Mouse (Mus musculus) ovary, postnatal 10 days (tissue): Measurements from ENCODE around the gene Isy1.

Experiments
- DNase-seq: peaks from one replicate; pipeline ENCODE4 v3.0.0; 2022; ENCODE audit warnings: low spot score

Gene Isy1

DNA sequence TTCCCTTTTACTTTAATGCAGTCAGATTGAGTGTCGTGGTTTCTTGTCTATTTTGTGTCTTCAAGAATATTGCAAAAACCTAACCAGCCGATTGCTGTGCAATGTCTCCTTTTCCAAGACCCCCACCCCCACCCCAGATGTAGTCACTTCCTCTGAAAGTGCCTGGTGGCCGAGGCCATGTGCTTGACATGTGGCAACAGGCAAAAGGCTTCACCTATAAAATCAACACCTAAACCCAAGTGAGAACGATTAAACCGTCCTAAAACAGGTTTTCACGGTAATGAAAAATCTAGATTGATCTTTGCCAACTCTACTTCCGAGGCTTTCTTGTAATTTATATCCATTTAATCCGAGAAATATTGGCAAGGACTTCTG, 11.2 kb upstream of the Isy1 start:
- no peak for DNase-seq

DNA sequence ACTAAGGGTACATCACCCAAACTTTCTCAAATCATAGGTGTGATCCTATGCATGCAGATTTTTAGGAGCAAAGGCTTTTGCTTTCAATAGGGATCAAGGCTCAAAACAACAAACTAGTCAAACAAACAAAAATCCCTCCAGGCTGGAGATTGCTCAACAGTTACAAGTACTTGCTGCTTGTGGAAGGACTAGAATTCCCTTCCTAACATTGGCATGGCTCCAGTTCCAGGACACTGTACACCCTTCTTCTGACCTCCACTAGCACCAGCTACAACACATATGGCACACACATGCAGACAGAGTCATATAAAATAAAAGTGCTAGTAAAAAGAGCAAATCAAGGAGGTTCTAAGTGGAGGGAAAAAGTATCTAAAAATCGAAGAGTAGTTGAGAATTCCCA, 8.2 kb upstream of the Isy1 start:
- DNase-seq, result no peak

DNA sequence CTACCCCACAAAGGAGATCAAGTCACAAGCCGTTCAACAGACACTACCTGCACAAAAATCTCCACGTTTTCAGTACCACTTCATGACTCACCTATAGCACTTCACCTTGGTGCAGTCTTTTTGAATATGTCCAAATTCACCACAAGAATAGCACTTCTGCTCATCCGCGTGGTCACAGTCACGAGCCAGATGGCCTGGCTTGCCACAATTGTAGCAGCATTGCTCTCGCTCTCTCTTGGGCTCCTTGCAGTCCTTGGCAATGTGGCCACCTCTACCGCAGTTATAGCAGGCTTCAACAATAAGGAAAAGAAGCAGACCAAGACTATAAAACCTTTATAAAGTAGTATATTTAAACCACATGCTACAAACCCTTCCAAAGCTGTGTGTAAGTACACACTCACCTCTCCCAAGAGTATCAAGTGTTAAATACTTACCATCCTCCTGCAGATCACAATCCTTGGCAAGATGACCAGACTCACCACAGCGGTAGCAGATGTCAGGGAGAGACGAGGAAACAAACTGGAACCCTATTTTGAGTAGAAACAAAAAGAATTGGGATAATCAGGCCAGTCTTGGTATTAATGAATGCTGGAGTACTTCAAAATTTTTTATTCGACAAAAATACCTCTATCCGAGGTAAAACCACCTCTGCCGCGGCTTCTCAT, 6.6 kb upstream of the Isy1 start:
- no peak for DNase-seq

DNA sequence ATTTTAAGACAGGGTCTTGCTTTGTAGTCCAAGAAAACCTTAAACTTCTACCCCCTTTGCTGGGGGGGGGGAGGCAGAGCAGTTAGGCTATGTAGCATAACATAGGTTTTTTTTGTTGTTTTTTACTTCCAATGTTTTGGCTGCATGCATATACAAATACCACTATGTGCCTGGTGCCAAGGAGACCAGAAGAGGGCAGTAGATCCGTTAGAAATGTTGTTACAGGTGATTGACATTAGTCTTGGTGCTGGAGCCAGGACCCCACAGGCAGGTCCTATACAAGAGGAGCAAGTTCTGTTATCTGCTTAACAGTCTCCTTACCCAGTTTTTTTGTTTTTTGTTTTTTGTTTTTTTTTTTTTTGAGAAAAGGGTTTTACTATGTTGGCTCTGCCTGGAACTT, 3.7 kb upstream of the Isy1 start:
- no peak for DNase-seq

DNA sequence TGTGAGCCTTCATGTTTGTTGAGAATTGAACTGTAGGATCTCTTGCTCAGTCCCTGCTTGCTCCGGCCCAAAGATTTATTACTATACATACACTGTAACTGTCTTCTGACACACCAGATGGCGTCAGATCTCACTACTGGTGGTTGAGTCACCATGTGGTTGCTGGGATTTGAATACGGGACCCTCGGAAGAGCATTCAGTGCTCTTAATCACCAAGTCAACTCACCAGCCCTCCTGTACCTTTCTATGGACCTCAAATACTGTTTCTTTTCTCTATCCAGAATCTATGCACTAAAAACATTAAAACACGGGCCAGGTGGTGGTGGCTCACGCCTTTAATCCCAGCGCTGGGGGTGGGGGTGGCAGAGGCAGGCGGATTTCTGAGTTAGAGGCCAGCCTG, 3.0 kb upstream of the Isy1 start:
- no peak for DNase-seq

DNA sequence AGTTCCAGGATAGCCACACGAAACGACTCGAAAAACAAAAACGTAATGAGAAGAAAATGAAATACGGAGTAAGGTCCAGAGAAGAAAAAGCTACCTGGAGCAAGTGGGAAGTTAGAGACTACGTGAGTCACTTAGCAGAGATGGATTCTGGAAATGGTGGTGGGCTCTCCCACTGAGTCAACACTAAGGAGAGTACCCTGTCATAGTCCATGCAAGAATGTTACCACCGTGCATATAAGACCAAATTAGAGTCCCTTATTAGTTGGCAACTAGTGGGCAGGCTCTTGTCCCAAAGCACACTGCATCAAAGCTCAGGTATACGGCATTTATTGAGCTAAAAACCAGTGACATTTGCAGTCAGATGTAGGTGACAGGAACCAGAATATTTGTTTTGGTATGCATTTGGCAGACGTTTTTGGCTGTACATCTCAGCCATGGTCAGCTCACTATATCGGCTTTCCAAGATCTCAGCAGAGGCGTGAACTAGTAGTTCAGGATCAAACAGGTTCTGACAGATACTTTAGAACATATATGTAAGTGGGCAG, 1.3 kb upstream of the Isy1 start:
- DNase-seq, result no peak

DNA sequence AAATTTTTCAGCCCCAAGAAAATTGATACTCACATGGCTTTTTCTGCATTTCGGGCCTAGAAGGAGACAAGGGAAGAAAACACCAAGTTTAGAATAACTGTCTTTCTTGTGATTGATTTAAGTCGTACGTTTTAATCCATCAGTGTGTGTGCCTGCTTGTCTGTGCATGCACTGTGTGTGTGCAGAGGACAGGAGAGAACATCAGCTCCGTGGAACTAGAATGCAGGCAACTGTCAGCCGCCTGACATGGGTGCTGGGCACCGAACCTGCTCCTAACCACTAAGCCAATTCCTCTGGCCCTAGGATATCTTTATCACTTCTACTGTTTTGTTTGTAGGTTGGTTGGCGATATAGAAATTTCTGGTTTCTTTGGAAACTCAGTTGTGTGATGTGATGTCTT, 2.9 kb downstream of the Isy1 start, which contains the start of gene Gm45140:
TSS of gene Gm45140 (minus strand) at position 101 of the 400 bp plus-strand sequence.
- DNase-seq, result no peak

DNA sequence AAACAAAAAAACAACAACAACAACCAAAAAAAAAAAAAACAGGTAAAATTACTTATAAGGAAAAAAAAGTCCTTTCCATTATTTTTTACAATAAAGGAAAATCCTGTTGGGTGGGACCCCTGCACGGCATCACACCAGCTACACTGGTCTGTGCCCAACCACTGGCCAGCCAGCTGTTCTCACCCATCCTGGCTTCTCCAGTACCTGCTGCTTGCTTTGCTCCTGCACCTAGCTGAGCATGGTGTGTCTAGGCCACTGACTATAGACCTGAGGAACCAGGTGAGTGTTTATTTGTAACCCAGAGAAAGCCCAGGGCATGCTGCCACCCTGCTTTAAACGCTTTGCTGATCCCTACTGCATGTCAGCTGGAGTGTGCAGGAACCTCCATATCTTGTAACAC, 18.2 kb downstream of the Isy1 start:
- DNase-seq, result no peak

DNA sequence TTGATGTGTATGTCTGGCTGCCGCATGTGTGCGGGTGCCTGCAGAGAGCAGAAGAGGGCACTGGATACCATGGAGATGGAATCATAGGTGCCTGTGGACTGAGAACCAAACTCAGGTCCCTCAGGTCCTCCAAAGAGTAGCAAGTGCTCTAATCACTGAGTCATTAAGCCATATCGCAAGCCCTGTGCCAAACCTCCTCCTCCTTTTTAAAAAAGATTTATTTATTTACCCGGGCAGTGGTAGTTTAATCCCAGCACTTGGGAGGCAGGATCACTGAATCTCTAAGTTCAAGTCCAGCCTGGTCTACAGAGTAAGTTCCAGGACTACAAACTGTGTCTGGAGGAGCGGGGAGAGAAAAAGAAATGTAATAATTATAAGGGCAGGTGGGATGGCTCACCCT, 24.1 kb downstream of the Isy1 start:
- DNase-seq, result no peak

DNA sequence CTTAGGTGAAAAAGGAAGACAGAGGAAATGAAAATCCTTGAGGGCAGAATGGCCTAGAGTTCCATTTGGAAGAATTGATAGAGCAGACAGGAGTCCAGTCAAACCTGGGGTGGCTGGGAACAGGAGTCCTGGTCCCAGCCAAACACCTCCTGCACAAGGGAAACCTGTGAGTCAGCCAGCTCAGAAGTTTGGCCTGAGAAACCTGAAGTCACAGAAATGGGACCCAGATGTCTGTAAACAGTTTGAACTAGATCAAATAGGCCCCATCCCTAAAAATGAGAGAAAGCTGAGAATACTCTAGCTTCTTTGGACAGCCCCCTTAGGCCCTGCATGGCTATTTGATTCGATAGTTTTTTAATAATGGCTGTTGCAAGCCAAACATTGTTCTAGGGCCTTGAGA, 25.9 kb downstream of the Isy1 start:
- no peak for DNase-seq

DNA sequence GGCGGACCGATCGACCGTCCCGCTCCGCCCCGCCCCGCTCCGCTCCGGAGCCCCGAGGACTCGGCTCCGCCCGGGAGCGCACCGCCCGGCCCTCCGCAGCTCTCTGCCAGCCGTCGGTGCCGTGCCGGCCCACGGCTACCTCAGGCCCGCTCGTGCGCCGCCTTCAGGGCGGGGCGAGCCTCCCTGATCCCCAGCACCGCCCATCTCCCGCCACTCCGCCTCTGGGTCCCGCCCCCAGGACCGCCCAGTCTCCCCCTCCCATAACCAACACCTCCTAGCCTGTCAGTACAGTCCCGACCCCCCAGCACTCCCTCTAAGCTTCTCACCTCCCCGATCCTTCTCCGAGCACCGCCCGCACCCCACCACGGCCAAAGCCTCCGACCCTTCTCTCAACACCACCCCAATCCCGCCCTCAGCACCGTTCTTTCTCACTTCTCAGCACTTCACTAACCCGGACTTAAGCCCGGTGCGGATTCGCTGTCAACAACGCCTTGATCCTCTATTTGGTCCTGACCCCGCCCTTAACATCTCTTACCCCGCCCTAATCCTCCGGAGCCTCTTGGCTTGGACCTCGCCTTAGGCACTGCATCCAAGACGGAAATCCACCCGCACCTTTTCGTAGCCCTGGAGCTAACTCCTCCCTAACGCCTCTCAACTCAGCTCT, 26.8 kb downstream of the Isy1 start, which contains the start of gene Rab43:
TSS of gene Rab43 (minus strand) at position 490 of the 664 bp plus-strand sequence.
- peak; percentile 83 for DNase-seq

DNA sequence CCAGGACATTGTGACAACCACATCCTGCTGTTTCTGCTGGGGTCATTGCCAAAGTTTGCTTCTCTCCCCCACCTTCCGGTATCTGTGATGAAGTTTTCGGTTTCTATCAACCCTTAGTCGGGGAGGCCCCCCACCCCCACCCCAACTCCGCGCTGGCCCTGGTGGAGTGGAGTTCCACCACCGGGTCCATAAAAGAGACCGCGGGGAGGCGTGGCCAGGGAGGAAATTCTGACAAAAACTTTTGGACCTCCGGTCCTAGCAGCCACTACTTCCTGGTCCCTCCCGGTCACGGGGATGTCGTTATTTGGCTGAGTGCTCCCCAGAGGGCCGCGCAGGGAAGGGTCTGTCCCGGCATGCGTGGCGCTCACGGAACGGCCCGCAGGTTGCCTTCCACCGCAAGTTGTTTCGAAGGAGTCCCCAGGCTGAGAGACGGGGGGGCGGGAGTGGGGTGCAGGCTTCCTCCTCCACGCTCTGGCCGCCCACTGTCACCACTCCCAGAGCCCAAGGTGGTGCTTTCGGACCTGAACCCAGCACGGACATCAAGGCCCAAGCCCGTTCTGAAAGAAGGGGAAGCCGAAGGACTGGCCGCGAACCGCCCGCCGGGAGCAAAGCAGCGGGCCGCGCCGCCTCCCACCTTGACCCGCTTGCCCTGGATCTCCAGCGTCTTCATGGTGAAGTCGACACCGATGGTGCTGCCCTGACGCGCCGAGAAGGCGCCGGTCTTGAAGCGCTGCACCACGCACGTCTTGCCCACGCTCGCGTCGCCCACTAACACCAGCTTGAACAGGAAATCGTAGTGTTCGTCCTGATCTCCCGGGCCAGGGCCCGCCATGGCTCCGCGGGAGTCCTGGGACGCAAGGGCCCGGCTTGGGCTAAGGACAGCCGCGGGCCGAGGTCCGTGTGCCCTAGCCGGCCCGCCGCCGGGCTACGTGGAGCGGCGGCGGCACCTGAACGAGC, 27.6 kb downstream of the Isy1 start:
- peak; percentile 51 for DNase-seq

DNA sequence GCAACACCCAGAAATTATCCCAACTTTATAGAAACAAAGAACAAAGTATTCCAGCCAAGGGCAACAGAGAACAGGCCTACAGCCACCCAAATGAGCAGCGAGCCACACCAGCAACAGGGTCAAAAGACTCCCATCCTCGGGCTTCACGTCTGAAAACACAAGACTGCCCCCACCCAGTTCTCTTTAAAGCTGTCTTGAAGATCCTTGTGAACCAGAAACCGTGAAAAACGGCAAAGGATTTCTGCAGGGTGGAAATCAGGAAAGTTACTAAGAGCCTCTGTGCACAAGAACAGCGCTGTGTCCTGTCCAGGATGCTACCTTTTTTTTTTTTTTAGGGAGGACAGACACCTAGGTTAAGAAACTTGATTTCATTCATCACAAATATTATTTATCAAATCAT, 28.3 kb downstream of the Isy1 start:
- DNase-seq, result no peak

DNA sequence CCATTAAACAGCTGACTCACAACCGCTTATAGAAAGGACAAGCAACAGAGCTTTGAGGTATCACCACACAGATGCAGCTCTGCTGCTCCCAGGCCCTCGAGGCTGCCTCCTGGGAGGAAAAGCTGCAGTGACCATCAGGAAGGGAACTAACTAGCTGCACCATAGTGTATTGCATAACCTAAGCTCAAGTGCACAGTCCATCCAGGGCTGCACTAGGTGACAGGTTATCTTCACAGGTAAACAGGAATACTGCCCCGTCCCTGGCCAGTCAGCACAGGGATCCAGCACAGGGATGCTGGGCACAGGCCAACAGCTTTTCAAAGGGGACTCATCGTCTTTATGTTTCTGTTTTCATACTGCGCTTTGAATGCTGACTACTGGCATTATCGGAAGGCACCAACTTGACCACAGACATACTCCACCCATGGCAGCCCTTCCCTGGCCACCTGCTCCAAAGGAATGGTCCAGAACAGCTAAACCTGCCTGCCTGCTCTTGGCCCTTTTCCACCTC, 28.9 kb downstream of the Isy1 start:
- DNase-seq, result no peak

DNA sequence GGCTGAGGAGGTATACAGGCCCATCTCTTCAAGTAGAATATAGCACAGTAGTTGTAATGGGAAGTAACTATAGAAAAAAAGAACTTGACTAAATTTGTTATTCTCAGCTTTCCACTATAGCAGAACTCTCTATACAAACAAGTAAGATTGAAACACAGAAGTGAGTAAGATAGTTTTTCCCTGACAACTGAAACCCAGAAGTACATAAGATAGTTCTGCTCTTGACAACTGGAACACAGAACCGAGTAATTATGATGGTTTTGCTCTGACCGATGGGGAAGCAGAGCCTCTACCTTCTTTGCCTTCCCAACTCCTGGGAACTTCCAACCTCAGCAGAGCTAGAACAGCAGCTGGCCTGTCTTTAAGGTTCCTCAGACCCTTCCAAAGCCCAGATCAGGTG, 29.5 kb downstream of the Isy1 start:
- no peak for DNase-seq

DNA sequence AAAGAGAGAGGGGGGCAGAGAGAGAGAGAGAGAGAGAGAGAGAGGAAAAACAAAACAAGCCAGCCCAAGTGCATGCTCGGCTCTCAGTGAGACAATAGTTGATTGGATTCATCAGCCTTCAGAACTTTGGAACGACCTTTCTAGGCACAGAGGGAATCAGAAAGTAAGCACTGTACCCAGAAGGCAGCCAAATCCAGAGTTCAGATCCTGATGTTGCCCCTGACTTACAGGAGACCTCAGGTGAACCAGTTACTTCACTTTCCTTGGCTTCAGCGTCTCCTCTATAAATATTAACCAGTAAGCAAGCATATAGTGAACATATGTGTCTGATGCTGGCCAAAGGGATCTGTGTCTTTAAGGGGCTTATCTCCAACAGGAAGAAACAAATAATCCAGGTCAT, 30.1 kb downstream of the Isy1 start:
- no peak for DNase-seq

DNA sequence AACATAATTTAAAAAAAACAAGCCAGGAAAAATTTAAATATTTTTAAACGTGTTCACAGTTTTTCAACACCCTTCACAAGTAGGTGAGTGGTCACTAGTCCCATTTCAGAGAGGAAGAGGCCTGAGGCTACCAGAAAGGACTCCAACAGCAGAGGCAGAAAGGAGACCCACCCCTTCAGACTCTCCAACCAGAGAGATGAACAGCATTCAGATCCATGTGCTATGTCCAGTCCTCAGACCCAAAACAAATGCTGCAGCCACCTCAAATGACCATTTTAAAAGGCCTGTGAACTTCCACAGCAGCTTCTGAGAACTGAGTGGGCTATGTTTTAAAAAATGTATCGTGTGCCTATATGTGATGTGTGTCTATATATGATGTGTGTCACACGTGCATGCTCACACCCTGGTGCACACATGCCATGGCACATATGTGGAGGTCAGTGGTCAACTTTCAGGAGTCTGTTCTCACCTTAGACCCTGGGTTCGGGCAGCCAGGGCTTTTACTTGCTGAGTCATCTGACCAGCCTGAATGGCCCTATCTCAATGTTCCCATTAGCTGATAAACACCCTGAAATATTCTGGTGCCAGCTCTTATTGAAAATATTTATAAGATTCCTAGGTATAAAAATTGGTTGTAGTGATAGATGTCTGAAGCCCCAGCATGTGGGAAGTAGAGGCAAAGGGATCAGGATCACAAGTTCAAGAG, 30.7 kb downstream of the Isy1 start:
- DNase-seq, result no peak

DNA sequence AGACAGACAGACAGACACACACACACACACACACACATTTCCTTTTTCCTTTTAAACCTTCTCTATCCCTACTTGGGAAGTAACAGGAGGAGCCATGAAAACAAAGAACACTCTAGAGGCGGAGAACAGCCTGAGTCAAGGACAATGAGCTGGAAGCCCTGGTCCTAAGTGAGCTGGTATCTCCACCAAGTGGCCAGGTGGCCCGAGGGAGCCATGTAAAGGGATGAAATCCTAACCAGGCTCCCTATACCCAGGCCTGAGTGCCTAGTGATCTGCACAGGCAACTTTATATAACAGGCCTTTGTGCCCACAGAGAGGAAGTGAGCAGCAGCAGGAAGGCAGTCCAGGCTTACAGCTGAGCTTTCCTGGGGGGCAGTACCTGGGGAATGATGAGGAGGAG, 31.7 kb downstream of the Isy1 start:
- no peak for DNase-seq

DNA sequence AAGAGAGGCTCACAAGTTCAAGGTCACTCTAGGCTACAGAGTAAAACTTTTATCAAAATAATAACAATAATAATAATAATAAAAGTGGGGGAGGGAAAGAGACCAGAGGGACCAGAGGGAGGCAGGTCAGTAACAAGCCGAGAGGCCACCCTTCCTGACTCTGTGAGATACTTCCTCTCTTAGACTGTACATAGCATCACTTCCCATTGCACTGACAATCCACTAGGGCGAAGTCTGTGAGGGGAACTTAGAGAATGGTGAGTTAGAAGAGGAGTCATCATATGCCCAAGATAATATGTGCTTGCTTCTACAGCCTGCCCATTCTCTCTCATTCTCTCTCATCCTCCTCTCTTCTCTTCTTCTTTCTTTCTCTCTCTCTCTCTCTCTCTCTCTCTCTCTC, 32.6 kb downstream of the Isy1 start:
- no peak for DNase-seq

DNA sequence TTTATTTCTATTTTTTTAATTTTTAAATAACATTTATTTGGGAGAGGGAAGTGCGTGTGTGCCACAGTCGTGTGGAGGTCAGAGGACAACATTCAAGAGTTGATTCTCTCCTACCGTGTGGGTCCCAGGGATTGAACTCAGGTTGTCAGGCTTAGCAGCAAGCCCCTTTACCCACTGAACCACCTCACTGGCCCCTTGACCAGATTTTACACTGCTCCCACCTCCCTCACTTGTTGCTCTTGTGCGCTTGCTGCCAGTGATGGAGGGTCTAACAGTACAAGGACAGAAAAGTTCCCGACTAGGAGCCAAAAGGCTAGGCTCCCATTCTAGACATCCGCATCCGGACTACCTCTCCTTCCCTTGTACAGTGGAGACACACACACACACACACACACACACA, 33.1 kb downstream of the Isy1 start:
- no peak for DNase-seq

DNA sequence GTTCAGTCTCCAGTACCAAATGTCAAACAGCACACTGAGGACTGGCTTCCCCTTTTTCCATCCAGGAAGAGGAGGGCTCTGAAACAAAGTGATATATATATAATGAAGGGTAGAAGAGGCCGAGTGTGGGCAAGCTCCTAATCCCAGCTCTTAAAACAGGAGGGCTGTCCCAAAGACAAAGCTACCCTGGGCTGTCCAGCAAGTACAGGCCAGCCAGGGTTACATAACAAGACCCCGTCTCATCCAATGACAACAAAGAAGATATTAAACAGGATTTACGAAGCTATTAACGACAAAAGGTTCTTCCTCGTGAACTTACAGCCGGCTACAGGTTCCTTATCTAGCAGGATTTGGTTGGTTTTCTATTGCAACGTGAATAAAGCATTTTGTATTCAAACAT, 33.7 kb downstream of the Isy1 start:
- no peak for DNase-seq

DNA sequence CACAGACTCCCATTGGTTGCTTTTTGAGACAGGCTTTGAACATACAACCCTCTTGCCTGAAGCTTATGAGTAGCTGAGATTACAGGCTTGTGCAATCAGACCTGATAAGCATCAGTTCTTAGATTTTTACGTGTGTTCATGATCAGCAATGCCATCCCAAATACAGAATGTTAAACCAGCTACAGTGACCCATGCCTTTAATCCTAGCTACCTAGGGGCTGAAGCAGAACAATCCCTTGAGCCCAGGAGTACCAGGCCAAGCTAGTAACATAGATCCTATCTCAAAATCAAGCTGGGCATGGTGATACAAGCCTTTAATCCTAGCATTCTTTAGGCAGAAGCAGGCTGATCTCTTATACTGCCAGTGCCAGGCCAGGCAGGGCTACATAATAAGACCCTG, 34.6 kb downstream of the Isy1 start:
- no peak for DNase-seq
